Mouse (Mus musculus) C2C12 (cell line): ENCODE results near the gene Cdk14. TPM values are rescaled to one million over a fixed set of nuclear protein-coding genes. Genes with fewer than 3 reads are reported as not detected.
A peak's percentile ranks its signal among the peaks of the same experiment; 100 is the strongest.

Source experiments
- H3K27me3 ChIP-seq: one replicate; pipeline ENCODE4 v1.6.1; 2011; ENCODE audit not compliant: control insufficient read depth, insufficient read depth, insufficient read length
- H3K36me3 ChIP-seq: one replicate; pipeline ENCODE4 v1.6.1; 2011; ENCODE audit not compliant: control insufficient read depth, insufficient read depth
- H3K4me3 ChIP-seq: one replicate; pipeline ENCODE4 v1.5.1; 2011; ENCODE audit warnings: mild to moderate bottlenecking, control low read depth; ENCODE audit not compliant: poor library complexity, insufficient read depth, severe bottlenecking
- H3K79me2 ChIP-seq: one replicate; pipeline ENCODE4 v1.6.1; 2011; ENCODE audit not compliant: control insufficient read depth, insufficient read depth
- H3K79me3 ChIP-seq: one replicate; pipeline ENCODE4 v1.6.1; 2011; ENCODE audit warnings: low read depth, control low read depth
- H3ac ChIP-seq: one replicate; pipeline ENCODE3; 2011; ENCODE audit warnings: low read depth; ENCODE audit not compliant: control insufficient read depth, insufficient read length
- CEBPB ChIP-seq: IDR thresholded peaks from one replicate; pipeline ENCODE4 v1.6.1; 2011; ENCODE audit warnings: low read depth, mild to moderate bottlenecking, control low read depth, moderate library complexity
- CTCF ChIP-seq: IDR thresholded peaks from one replicate; pipeline ENCODE4 v1.5.1; 2011; ENCODE audit not compliant: control insufficient read depth, insufficient read depth, insufficient read length
- FOSL1 ChIP-seq: IDR thresholded peaks from one replicate; pipeline ENCODE4 v1.8.0; 2011; ENCODE audit warnings: mild to moderate bottlenecking, low read length; ENCODE audit not compliant: poor library complexity, insufficient read depth, severe bottlenecking
- MAX ChIP-seq: IDR thresholded peaks from one replicate; pipeline ENCODE4 v1.6.1; 2011; ENCODE audit warnings: mild to moderate bottlenecking, control low read depth
- MYOD1 ChIP-seq: IDR thresholded peaks from one replicate; pipeline ENCODE4 v1.6.1; 2011; ENCODE audit warnings: low read depth; ENCODE audit not compliant: control insufficient read depth, insufficient read length
- MYOG ChIP-seq: IDR thresholded peaks from one replicate; pipeline ENCODE4 v1.6.1; 2011; ENCODE audit not compliant: control insufficient read depth, insufficient read length; ENCODE audit errors: extremely low read depth
- USF1 ChIP-seq: IDR thresholded peaks from one replicate; pipeline ENCODE4 v1.6.1; 2011; ENCODE audit warnings: low read depth, mild to moderate bottlenecking, control low read depth, moderate library complexity
- polyA plus RNA-seq: library from polyadenylated mRNA; unstranded; fragments of >200 nt; fragmentation: generic; extraction: Trizol; gene quantifications from one replicate; pipeline ENCODE4 v1.2.1, GENCODE M21; 2012; ENCODE audit warnings: missing spikeins

Cdk14 gene
- polyA plus RNA-seq, 1 experiment: 15.9 TPM

DNA sequence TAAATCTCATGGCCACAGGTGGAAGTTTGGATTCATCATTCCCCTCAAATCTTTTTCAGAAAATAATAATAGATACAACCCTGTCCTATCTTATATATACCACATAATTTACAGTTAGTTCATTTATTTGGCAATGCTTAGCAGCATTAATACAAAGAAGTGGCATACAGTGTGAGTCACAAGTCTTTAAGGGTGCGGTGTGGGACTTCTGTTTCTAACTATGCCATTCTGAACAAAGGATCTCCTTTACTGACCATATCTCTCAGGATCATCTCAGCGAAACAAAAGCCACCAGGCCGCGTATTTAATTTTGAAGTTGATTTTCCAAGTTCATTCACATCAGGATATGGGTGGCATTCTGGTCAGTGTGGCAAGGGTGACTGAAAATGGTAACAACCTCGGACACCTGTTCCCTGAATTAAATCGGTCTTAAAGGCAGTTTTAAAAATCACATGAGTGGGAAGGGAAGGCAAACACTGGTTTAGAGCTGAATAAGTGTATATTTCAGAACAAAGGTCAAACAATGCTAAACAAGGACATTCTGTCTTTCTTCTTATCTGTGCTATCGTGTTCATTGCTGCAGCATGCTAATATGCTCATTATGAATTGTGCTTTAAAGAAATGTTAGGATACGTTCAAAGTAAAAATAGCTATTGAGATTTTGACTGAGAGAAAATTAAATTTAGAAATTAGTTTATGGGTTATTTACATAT, 127.1 kb downstream of the Cdk14 start:
- no peak overlapping the region for H3K4me3 ChIP-seq
- H3K79me2 ChIP-seq: peaks cover 63% of the 10 kb centered on the region
- no peaks in the 10 kb centered on the region for H3K27me3 ChIP-seq
- no peak overlapping the region for H3ac ChIP-seq
- TF ChIP-seq FOSL1 (no peak), USF1 (no peak), CTCF (no peak), MAX (no peak), MYOG (no peak), CEBPB (no peak), MYOD1 (no peak)
- H3K36me3 ChIP-seq: peaks cover 4% of the 10 kb centered on the region
- peaks cover 18% of the 10 kb centered on the region for H3K79me3 ChIP-seq

GRCm38 (mm10) chr5:5291321-5291991, 128.7 kb downstream of the Cdk14 start:
- Histone ChIP-seq H3K79me3 (peaks cover 16% of the 10 kb centered on the region), H3ac (no peak overlapping the region), H3K27me3 (no peaks in the 10 kb centered on the region), H3K4me3 (no peak overlapping the region), H3K36me3 (no peaks in the 10 kb centered on the region), H3K79me2 (peaks cover 70% of the 10 kb centered on the region)
- TF ChIP-seq USF1 (no peak), MYOD1 (peak; percentile 70)

GRCm38 (mm10) chr5:5290714-5291113, 129.4 kb downstream of the Cdk14 start:
- Histone ChIP-seq H3K79me3 (peaks cover 16% of the 10 kb centered on the region), H3K27me3 (no peaks in the 10 kb centered on the region), H3ac (no peak overlapping the region), H3K36me3 (no peaks in the 10 kb centered on the region), H3K4me3 (no peak overlapping the region), H3K79me2 (peaks cover 76% of the 10 kb centered on the region)
- no peak for TF ChIP-seq CEBPB
- no peak for TF ChIP-seq MYOD1
- no peak for TF ChIP-seq CTCF
- no peak for TF ChIP-seq MYOG
- TF ChIP-seq MAX: no peak
- no peak for TF ChIP-seq FOSL1
- TF ChIP-seq USF1: no peak

DNA sequence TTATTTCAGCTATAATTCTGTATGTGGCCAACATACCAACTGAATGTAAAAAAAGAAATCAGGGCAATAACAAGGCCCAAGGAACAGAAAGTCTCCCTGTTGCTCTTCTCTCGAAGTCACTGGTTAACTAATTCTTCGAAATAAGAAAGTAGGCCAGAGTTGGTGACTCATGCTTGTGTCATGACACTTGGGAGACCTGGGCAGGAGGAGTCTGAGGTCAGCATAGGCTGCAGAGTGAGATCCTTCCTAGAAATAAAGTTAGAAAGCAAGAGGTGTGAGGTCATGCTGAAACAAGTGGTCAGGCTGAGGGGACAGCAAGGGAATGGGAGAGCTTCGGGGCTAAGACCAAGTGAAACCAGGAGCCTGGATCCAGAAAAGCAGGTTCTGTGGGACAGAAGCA, 134.2 kb downstream of the Cdk14 start:
- Histone ChIP-seq H3ac (no peak overlapping the region), H3K4me3 (no peak overlapping the region), H3K36me3 (no peaks in the 10 kb centered on the region), H3K27me3 (no peaks in the 10 kb centered on the region), H3K79me2 (peaks cover 83% of the 10 kb centered on the region), H3K79me3 (peaks cover 29% of the 10 kb centered on the region)
- TF ChIP-seq FOSL1: peak; percentile 80
- TF ChIP-seq MYOG: no peak
- TF ChIP-seq CEBPB: no peak

DNA sequence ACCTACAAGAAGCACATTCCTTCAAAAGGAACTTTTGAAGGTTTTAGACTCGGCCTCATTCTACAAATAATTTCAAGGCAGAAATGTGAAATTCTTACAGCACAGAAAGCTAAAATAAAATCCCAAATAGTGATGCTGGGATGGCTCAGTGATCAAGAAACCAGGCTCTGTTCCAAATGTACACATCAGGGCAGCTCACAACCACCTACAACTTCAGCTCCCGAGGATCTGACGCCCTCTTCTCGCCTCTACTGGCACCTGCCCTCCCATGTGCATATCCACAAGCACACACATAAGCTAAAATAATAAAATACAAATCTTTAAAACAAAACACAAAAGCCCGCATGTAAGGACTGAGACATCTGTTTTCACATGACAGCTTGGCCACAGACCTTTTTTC, 135.6 kb downstream of the Cdk14 start:
- Histone ChIP-seq H3K36me3 (no peaks in the 10 kb centered on the region), H3K79me3 (peaks cover 30% of the 10 kb centered on the region), H3K27me3 (no peaks in the 10 kb centered on the region), H3K79me2 (peaks cover 79% of the 10 kb centered on the region), H3K4me3 (no peak overlapping the region), H3ac (no peak overlapping the region)
- TF ChIP-seq MAX: no peak
- no peak for TF ChIP-seq MYOG
- no peak for TF ChIP-seq USF1
- no peak for TF ChIP-seq CTCF
- TF ChIP-seq MYOD1: no peak
- TF ChIP-seq CEBPB: no peak
- TF ChIP-seq FOSL1: no peak

- H3K79me3 ChIP-seq: peaks cover 27% of the 10 kb centered on the region
These were observed 136.2 kb downstream of the Cdk14 start for GRCm38 (mm10) chr5:5283756-5284430.

More at GRCm38 (mm10) chr5:5283756-5284430, 136.2 kb downstream of the Cdk14 start:
- Histone ChIP-seq H3K79me2 (peaks cover 73% of the 10 kb centered on the region), H3K4me3 (no peak overlapping the region), H3K36me3 (no peaks in the 10 kb centered on the region), H3K27me3 (no peaks in the 10 kb centered on the region), H3ac (no peak overlapping the region)
- TF ChIP-seq USF1 (no peak), CTCF (no peak), CEBPB (no peak), MYOD1 (no peak), MAX (no peak)
